Mouse (Mus musculus): ENCODE results near the gene Taf3. TPM values are rescaled to one million over a fixed set of nuclear protein-coding genes. Genes with fewer than 3 reads are reported as not detected.

Taf3 gene
- polyA plus RNA-seq, 1 experiment from 2014 or later: 8.0 TPM

GRCm38 (mm10) chr2:9888913-9889650 lies 159.3 kb downstream of the Taf3 start, which contains the start of gene 9230102O04Rik:
TSS of gene 9230102O04Rik (minus strand) at chr2:9889540.
- Histone ChIP-seq H3K9me3 (replicated peaks) (no peaks in the 10 kb centered on the region), H3K27me3 (peaks cover 97% of the 10 kb centered on the region), H3K27ac (no peak within 1 kb of the TSS), H3K4me2 (peak within 1 kb of the TSS; percentile 62), H3K4me1 (replicated peaks) (peaks cover 15% of the 10 kb centered on the region; the same call in 1 of the 2 replicates), H3K4me3 (replicated peaks) (peak within 1 kb of the TSS; percentile 40), H3K36me3 (no peaks in the 10 kb centered on the region), H3K9ac (no peak within 1 kb of the TSS)
- ATAC-seq (ENCODE audit: low read depth) (peak; percentile 81), DNase-seq (no peak)
- 1% methylated on average over 30 of the region's 30 CpGs for WGBS (ENCODE audit: insufficient replicate concordance)

- no peaks in the 10 kb centered on the region for H3K36me3 ChIP-seq
- no peaks in the 10 kb centered on the region for H3K9me3 ChIP-seq (replicated peaks)
- peaks cover 97% of the 10 kb centered on the region for H3K27me3 ChIP-seq
- no peak overlapping the region for H3K27ac ChIP-seq
- peaks cover 17% of the 10 kb centered on the region for H3K4me1 ChIP-seq (replicated peaks)
- no peak overlapping the region for H3K4me2 ChIP-seq
- ATAC-seq (ENCODE audit: low read depth) (no peak), DNase-seq (no peak)
- WGBS (ENCODE audit: insufficient replicate concordance): under 1% methylated on average over 7 of the region's 7 CpGs
- H3K9ac ChIP-seq: no peak overlapping the region
- no peak overlapping the region for H3K4me3 ChIP-seq (replicated peaks)
Observed at GRCm38 (mm10) chr2:9887636-9888035, 160.8 kb downstream of the Taf3 start.

GRCm38 (mm10) chr2:9886921-9887610 lies 161.3 kb downstream of the Taf3 start:
- H3K9me3 ChIP-seq (replicated peaks): no peaks in the 10 kb centered on the region
- 17% methylated on average over 7 of the region's 7 CpGs for WGBS (ENCODE audit: insufficient replicate concordance)
- peaks cover 17% of the 10 kb centered on the region for H3K4me1 ChIP-seq (replicated peaks)

GRCm38 (mm10) chr2:9886031-9886430 lies 162.4 kb downstream of the Taf3 start:
- H3K4me3 ChIP-seq (replicated peaks): no peak overlapping the region
- H3K27me3 ChIP-seq: peaks cover 100% of the 10 kb centered on the region
- H3K4me2 ChIP-seq: no peak overlapping the region
- 41% methylated on average over 3 of the region's 3 CpGs for WGBS (ENCODE audit: insufficient replicate concordance)
- no peak overlapping the region for H3K27ac ChIP-seq
- no peak overlapping the region for H3K9ac ChIP-seq
- H3K9me3 ChIP-seq (replicated peaks): no peaks in the 10 kb centered on the region
- ATAC-seq (ENCODE audit: low read depth) (no peak), DNase-seq (no peak)
- no peaks in the 10 kb centered on the region for H3K36me3 ChIP-seq
- H3K4me1 ChIP-seq (replicated peaks): peaks cover 20% of the 10 kb centered on the region

More at GRCm38 (mm10) chr2:9886921-9887610, 161.3 kb downstream of the Taf3 start:
- Histone ChIP-seq H3K27ac (no peak overlapping the region), H3K4me2 (no peak overlapping the region), H3K36me3 (no peaks in the 10 kb centered on the region), H3K4me3 (replicated peaks) (no peak overlapping the region), H3K27me3 (peaks cover 97% of the 10 kb centered on the region), H3K9ac (no peak overlapping the region)
- DNase-seq (no peak), ATAC-seq (ENCODE audit: low read depth) (no peak)

- Histone ChIP-seq H3K9me3 (replicated peaks) (no peaks in the 10 kb centered on the region), H3K36me3 (no peaks in the 10 kb centered on the region), H3K4me3 (replicated peaks) (no peak overlapping the region), H3K27ac (no peak overlapping the region), H3K27me3 (peaks cover 100% of the 10 kb centered on the region), H3K4me2 (no peak overlapping the region), H3K4me1 (replicated peaks) (peaks cover 24% of the 10 kb centered on the region), H3K9ac (no peak overlapping the region)
- ATAC-seq (ENCODE audit: low read depth) (no peak), DNase-seq (no peak)
- WGBS (ENCODE audit: insufficient replicate concordance): 18% methylated on average over 14 of the region's 14 CpGs
Observed at GRCm38 (mm10) chr2:9885217-9885770, 163.1 kb downstream of the Taf3 start.

- no peak overlapping the region for H3K27ac ChIP-seq
- DNase-seq: no peak
- H3K4me3 ChIP-seq (replicated peaks): 0 out of 2 replicates have a peak overlapping the region, but pooled peaks have one; percentile 18
- no peak overlapping the region for H3K9ac ChIP-seq
- no peaks in the 10 kb centered on the region for H3K36me3 ChIP-seq
- H3K27me3 ChIP-seq: peaks cover 100% of the 10 kb centered on the region
- peak overlapping the region; percentile 57 for H3K4me2 ChIP-seq
- whole genome bisulfite sequencing (ENCODE audit: insufficient replicate concordance): 14% methylated on average over 15 of the region's 15 CpGs
- ATAC-seq (ENCODE audit: low read depth): no peak
- peaks cover 25% of the 10 kb centered on the region for H3K4me1 ChIP-seq (replicated peaks)
- no peaks in the 10 kb centered on the region for H3K9me3 ChIP-seq (replicated peaks)
Observed at GRCm38 (mm10) chr2:9884533-9885216, 163.7 kb downstream of the Taf3 start.

GRCm38 (mm10) chr2:9883803-9884532 lies 164.4 kb downstream of the Taf3 start:
- Histone ChIP-seq H3K36me3 (no peaks in the 10 kb centered on the region), H3K4me2 (peak overlapping the region; percentile 57), H3K4me3 (replicated peaks) (peak overlapping the region; percentile 36; the same call in 1 of the 2 replicates), H3K27me3 (peaks cover 100% of the 10 kb centered on the region), H3K9ac (no peak overlapping the region), H3K4me1 (replicated peaks) (peaks cover 19% of the 10 kb centered on the region), H3K27ac (no peak overlapping the region), H3K9me3 (replicated peaks) (no peaks in the 10 kb centered on the region)
- no peak for DNase-seq
- WGBS (ENCODE audit: insufficient replicate concordance): 3% methylated on average over 27 of the region's 27 CpGs
- no peak for ATAC-seq (ENCODE audit: low read depth)

GRCm38 (mm10) chr2:9882926-9883802 lies 165.2 kb downstream of the Taf3 start:
- H3K4me3 ChIP-seq (replicated peaks): peak overlapping the region; percentile 36
- H3K4me1 ChIP-seq (replicated peaks): peaks cover 21% of the 10 kb centered on the region
- peak overlapping the region; percentile 57 for H3K4me2 ChIP-seq
- peaks cover 100% of the 10 kb centered on the region for H3K27me3 ChIP-seq
- ATAC-seq (ENCODE audit: low read depth): no peak
- DNase-seq: no peak
- no peaks in the 10 kb centered on the region for H3K9me3 ChIP-seq (replicated peaks)
- no peak overlapping the region for H3K9ac ChIP-seq
- WGBS (ENCODE audit: insufficient replicate concordance): 2% methylated on average over 43 of the region's 43 CpGs
- no peaks in the 10 kb centered on the region for H3K36me3 ChIP-seq
- no peak overlapping the region for H3K27ac ChIP-seq

GRCm38 (mm10) chr2:9882371-9882925 lies 165.9 kb downstream of the Taf3 start:
- no peak for DNase-seq
- WGBS (ENCODE audit: insufficient replicate concordance): under 1% methylated on average over 39 of the region's 39 CpGs
- Histone ChIP-seq H3K4me2 (peak overlapping the region; percentile 57), H3K9me3 (replicated peaks) (no peaks in the 10 kb centered on the region), H3K27me3 (peaks cover 100% of the 10 kb centered on the region), H3K4me3 (replicated peaks) (peak overlapping the region; percentile 36), H3K9ac (no peak overlapping the region), H3K27ac (no peak overlapping the region), H3K36me3 (no peaks in the 10 kb centered on the region), H3K4me1 (replicated peaks) (peaks cover 26% of the 10 kb centered on the region)
- no peak for ATAC-seq (ENCODE audit: low read depth)

- no peak overlapping the region for H3K9ac ChIP-seq
- WGBS (ENCODE audit: insufficient replicate concordance): 5% methylated on average over 13 of the region's 13 CpGs
Observed at GRCm38 (mm10) chr2:9881611-9882023, 166.8 kb downstream of the Taf3 start.

More at GRCm38 (mm10) chr2:9881611-9882023, 166.8 kb downstream of the Taf3 start:
- DNase-seq (no peak), ATAC-seq (ENCODE audit: low read depth) (no peak)
- Histone ChIP-seq H3K27ac (no peak overlapping the region), H3K4me3 (replicated peaks) (peak overlapping the region; percentile 27), H3K4me2 (peak overlapping the region; percentile 45), H3K9me3 (replicated peaks) (no peaks in the 10 kb centered on the region), H3K4me1 (replicated peaks) (peaks cover 33% of the 10 kb centered on the region), H3K36me3 (no peaks in the 10 kb centered on the region), H3K27me3 (peaks cover 100% of the 10 kb centered on the region)
